Mouse (Mus musculus): Measurements from ENCODE around the gene Snx15. TPM values are rescaled to one million over a fixed set of nuclear protein-coding genes. Genes with fewer than 3 reads are reported as not detected.

The Snx15 gene
- polyA plus RNA-seq, 1 experiment from 2014 or later: 30.9 TPM

- Histone ChIP-seq H3K4me3 (ENCODE audit: low read depth, low read length) (no peak overlapping the region), H3K9ac (ENCODE audit: low read length) (no peak overlapping the region), H3K4me1 (replicated peaks; ENCODE audit: control insufficient read depth, insufficient read depth, low read length) (peaks cover 9% of the 10 kb centered on the region), H3K9me3 (ENCODE audit: control insufficient read depth, low read length) (no peaks in the 10 kb centered on the region), H3K36me3 (ENCODE audit: control insufficient read depth, insufficient read depth, low read length) (no peaks in the 10 kb centered on the region; the same call in 1 of the 2 replicates), H3K4me2 (ENCODE audit: low read depth, low read length, severe bottlenecking) (no peak overlapping the region), H3K27ac (ENCODE audit: low read depth, low read length) (no peak overlapping the region), H3K27me3 (ENCODE audit: control insufficient read depth, insufficient read depth, low read length) (no peaks in the 10 kb centered on the region)
- ATAC-seq (replicated peaks; ENCODE audit: low FRiP score) (no peak), DNase-seq (ENCODE audit: low spot score) (no peak)
- WGBS: 91% methylated on average over 31 of the region's 31 CpGs
These were observed 57.4 kb downstream of the Snx15 start for GRCm38 (mm10) chr19:6070571-6071250.

GRCm38 (mm10) chr19:6069851-6070250 is 58.3 kb downstream of the Snx15 start:
- Histone ChIP-seq H3K4me1 (replicated peaks; ENCODE audit: control insufficient read depth, insufficient read depth, low read length) (peaks cover 9% of the 10 kb centered on the region), H3K4me2 (ENCODE audit: low read depth, low read length, severe bottlenecking) (no peak overlapping the region), H3K36me3 (ENCODE audit: control insufficient read depth, insufficient read depth, low read length) (no peaks in the 10 kb centered on the region; the same call in 1 of the 2 replicates), H3K4me3 (ENCODE audit: low read depth, low read length) (no peak overlapping the region), H3K9me3 (ENCODE audit: control insufficient read depth, low read length) (no peaks in the 10 kb centered on the region), H3K27me3 (ENCODE audit: control insufficient read depth, insufficient read depth, low read length) (no peaks in the 10 kb centered on the region), H3K27ac (ENCODE audit: low read depth, low read length) (no peak overlapping the region), H3K9ac (ENCODE audit: low read length) (no peak overlapping the region)
- DNase-seq (ENCODE audit: low spot score): no peak
- ATAC-seq (replicated peaks; ENCODE audit: low FRiP score): no peak
- WGBS: 94% methylated on average over 10 of the region's 10 CpGs

Other genes with a start within 250 kb of the Snx15 start
- gene Tigd3, start 234.2 kb downstream of the Snx15 start, polyA plus RNA-seq (2014; fragmentation: Nextera tagmentation; extraction: Ambion mirVana): 10.1 and 10.7 TPM in 2 replicates
- 232 and 246 TPM in 2 replicates for gene Dpf2, start 215.3 kb downstream of the Snx15 start, polyA plus RNA-seq (2014; fragmentation: Nextera tagmentation; extraction: Ambion mirVana)
- gene Cdc42ep2, start 203.5 kb downstream of the Snx15 start, polyA plus RNA-seq (2014; fragmentation: Nextera tagmentation; extraction: Ambion mirVana): 1.8 and 2.5 TPM in 2 replicates
- 108 and 118 TPM in 2 replicates for gene Pola2, start 164.1 kb downstream of the Snx15 start, polyA plus RNA-seq (2014; fragmentation: Nextera tagmentation; extraction: Ambion mirVana)
- not detected in 2 replicates for gene Slc22a20, start 142.2 kb downstream of the Snx15 start, polyA plus RNA-seq (2014; fragmentation: Nextera tagmentation; extraction: Ambion mirVana)
- 3.9 and 5.3 TPM in 2 replicates for gene Capn1, start 112.4 kb downstream of the Snx15 start, polyA plus RNA-seq (2014; fragmentation: Nextera tagmentation; extraction: Ambion mirVana)
- 29.1 and 35.8 TPM in 2 replicates for gene Syvn1, start 81.7 kb downstream of the Snx15 start, polyA plus RNA-seq (2014; fragmentation: Nextera tagmentation; extraction: Ambion mirVana)
- gene Mrpl49, start 70.5 kb downstream of the Snx15 start, polyA plus RNA-seq (2014; fragmentation: Nextera tagmentation; extraction: Ambion mirVana): 86.8 and 89.2 TPM in 2 replicates
- gene Fau, start 70.5 kb downstream of the Snx15 start, polyA plus RNA-seq (2014; fragmentation: Nextera tagmentation; extraction: Ambion mirVana): 729 and 755 TPM in 2 replicates
- 39.6 and 42.5 TPM in 2 replicates for gene Znhit2, start 67.1 kb downstream of the Snx15 start, polyA plus RNA-seq (2014; fragmentation: Nextera tagmentation; extraction: Ambion mirVana)
- gene Tm7sf2, start 59.9 kb downstream of the Snx15 start, polyA plus RNA-seq (2014; fragmentation: Nextera tagmentation; extraction: Ambion mirVana): 31.7 and 33.3 TPM in 2 replicates
- 60.3 and 61.8 TPM in 2 replicates for gene Vps51, start 51.1 kb downstream of the Snx15 start, polyA plus RNA-seq (2014; fragmentation: Nextera tagmentation; extraction: Ambion mirVana)
- not detected in 2 replicates for gene Tmem262, start 48.3 kb downstream of the Snx15 start, polyA plus RNA-seq (2014; fragmentation: Nextera tagmentation; extraction: Ambion mirVana)
- gene Gm28374, start 46.0 kb downstream of the Snx15 start, polyA plus RNA-seq (2014; fragmentation: Nextera tagmentation; extraction: Ambion mirVana): 1.2 and 1.5 TPM in 2 replicates
- 62.5 and 75.0 TPM in 2 replicates for gene Zfpl1, start 43.3 kb downstream of the Snx15 start, polyA plus RNA-seq (2014; fragmentation: Nextera tagmentation; extraction: Ambion mirVana)
- gene Cdca5, start 43.3 kb downstream of the Snx15 start, polyA plus RNA-seq (2014; fragmentation: Nextera tagmentation; extraction: Ambion mirVana): 75.5 and 76.7 TPM in 2 replicates
- gene AC131692.1, start 33.9 kb downstream of the Snx15 start, polyA plus RNA-seq (2014; fragmentation: Nextera tagmentation; extraction: Ambion mirVana): 0.90 and 1.3 TPM in 2 replicates
- 0.93 and 1.0 TPM in 2 replicates for gene Naaladl1, start 22.5 kb downstream of the Snx15 start, polyA plus RNA-seq (2014; fragmentation: Nextera tagmentation; extraction: Ambion mirVana)
- 64.5 and 73.7 TPM in 2 replicates for gene Sac3d1, start 9.7 kb downstream of the Snx15 start, polyA plus RNA-seq (2014; fragmentation: Nextera tagmentation; extraction: Ambion mirVana)
- gene Batf2, start 12.7 kb upstream of the Snx15 start, polyA plus RNA-seq (2014; fragmentation: Nextera tagmentation; extraction: Ambion mirVana): not detected in 2 replicates
- 72.2 and 79.6 TPM in 2 replicates for gene Arl2, start 13.2 kb upstream of the Snx15 start, polyA plus RNA-seq (2014; fragmentation: Nextera tagmentation; extraction: Ambion mirVana)
- gene Majin, start 56.1 kb upstream of the Snx15 start, polyA plus RNA-seq (2014; fragmentation: Nextera tagmentation; extraction: Ambion mirVana): not detected in 2 replicates
- gene Gpha2, start 98.1 kb upstream of the Snx15 start, polyA plus RNA-seq (2014; fragmentation: Nextera tagmentation; extraction: Ambion mirVana): 0.65 TPM in 1 of 2 replicates, not detected in the other
- gene Ppp2r5b, start 107.6 kb upstream of the Snx15 start, polyA plus RNA-seq (2014; fragmentation: Nextera tagmentation; extraction: Ambion mirVana): 41.4 and 45.6 TPM in 2 replicates
- 12.3 and 14.6 TPM in 2 replicates for gene Atg2a, start 113.4 kb upstream of the Snx15 start, polyA plus RNA-seq (2014; fragmentation: Nextera tagmentation; extraction: Ambion mirVana)
- 72.6 and 74.2 TPM in 2 replicates for gene Ehd1, start 148.4 kb upstream of the Snx15 start, polyA plus RNA-seq (2014; fragmentation: Nextera tagmentation; extraction: Ambion mirVana)
- gene Cdc42bpg, start 178.2 kb upstream of the Snx15 start, polyA plus RNA-seq (2014; fragmentation: Nextera tagmentation; extraction: Ambion mirVana): 0.55 TPM in 2 replicates
- gene Men1, start 206.7 kb upstream of the Snx15 start, polyA plus RNA-seq (2014; fragmentation: Nextera tagmentation; extraction: Ambion mirVana): 83.5 and 97.8 TPM in 2 replicates
- 11.8 and 13.7 TPM in 2 replicates for gene Map4k2, start 212.8 kb upstream of the Snx15 start, polyA plus RNA-seq (2014; fragmentation: Nextera tagmentation; extraction: Ambion mirVana)
- 275 and 283 TPM in 2 replicates for gene Sf1, start 235.4 kb upstream of the Snx15 start, polyA plus RNA-seq (2014; fragmentation: Nextera tagmentation; extraction: Ambion mirVana)